ENCODE assay signal across 12 mouse cellular contexts in the genomic region with DNA sequence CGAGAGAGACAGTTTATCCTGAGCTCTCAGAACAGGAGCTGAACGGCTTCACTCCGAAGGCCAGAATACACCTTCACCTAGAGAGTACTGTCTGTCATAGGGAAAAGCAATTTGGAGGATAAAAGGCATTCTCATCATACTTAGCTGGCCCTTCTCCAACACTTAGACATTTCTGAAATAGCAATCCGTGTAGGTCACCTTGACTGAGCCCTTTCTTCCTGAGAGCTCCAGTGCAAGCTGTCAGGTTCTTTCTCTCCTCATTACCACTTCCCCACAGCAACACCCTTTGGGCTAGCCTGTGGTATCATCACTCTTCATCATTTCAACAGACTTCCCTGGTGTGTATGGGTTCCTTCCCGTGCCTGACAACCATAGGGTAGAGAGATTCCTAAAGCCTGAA. TPM values are rescaled to one million over a fixed set of nuclear protein-coding genes. Genes with fewer than 3 reads are reported as not detected.
A peak's percentile ranks its signal among the peaks of the same experiment; 100 is the strongest.
DNase-seq lines count a peak whose midpoint lies in the region; ATAC-seq and TF ChIP-seq lines count a peak whose summit lies in the region.
"Had no signal": no experiment of that assay in that cellular context is flagged by ENCODE, and none has a peak within 500 bp of the region (broad histone marks: within the 10 kb centered on the region; RNA-seq: fewer than 3 reads in every experiment).

No protein-coding gene starts in this region.

- H3K27ac ChIP-seq in kidney, embryonic 16.5 days (ENCODE audit: low read length) = peak overlapping the region; percentile 97
- peak overlapping the region; percentile 24; the same call in 1 of the 2 replicates for H3K27ac ChIP-seq in embryonic facial prominence, embryonic 12.5 days
- H3K27ac ChIP-seq in heart, embryonic 16.5 days (ENCODE audit: low read length) = peak overlapping the region; percentile 93
- H3K27ac ChIP-seq in small intestine, adult 2 months (ENCODE audit: insufficient read depth, low read depth, low read length) = 0 out of 2 replicates have a peak overlapping the region, but pooled peaks have one; percentile 10

- H3K27me3 ChIP-seq in kidney, embryonic 16.5 days (ENCODE audit: insufficient read depth, low read length) = no peaks in the 10 kb centered on the region
- no peaks in the 10 kb centered on the region for H3K27me3 ChIP-seq in embryonic facial prominence, embryonic 12.5 days
- H3K27me3 ChIP-seq in heart, embryonic 16.5 days (ENCODE audit: control insufficient read depth, insufficient read depth, low read length) = no peaks in the 10 kb centered on the region
- H3K27me3 ChIP-seq in small intestine, adult 2 months (ENCODE audit: control insufficient read depth, insufficient read depth, low read length) = no peaks in the 10 kb centered on the region
- H3K27me3 ChIP-seq: liver, embryonic 15.5 days had no signal

- no peak for ATAC-seq in kidney, embryonic 16.5 days (ENCODE audit: low FRiP score, low TSS enrichment)
- no peak for ATAC-seq in embryonic facial prominence, embryonic 12.5 days (ENCODE audit: insufficient number of reproducible peaks, insufficient read depth, low FRiP score, low TSS enrichment)
- ATAC-seq in heart, embryonic 16.5 days (replicated peaks; ENCODE audit: extremely low read depth, insufficient read depth, low FRiP score) = no peak
- no peak for ATAC-seq in megakaryocyte progenitor cell, adult 5-6 weeks (replicated peaks; ENCODE audit: poor library complexity)
- ATAC-seq: midbrain, embryonic 16.5 days had no signal

- TF ChIP-seq POLR2A in small intestine, adult 2 months (IDR thresholded peaks at IDR 0.05; ENCODE audit: low read depth, low read length) = no peak

- WGBS in kidney, embryonic 16.5 days = 89% methylated on average over 5 of the region's 5 CpGs
- WGBS in embryonic facial prominence, embryonic 12.5 days = 82% methylated on average over 5 of the region's 5 CpGs
- WGBS in heart, embryonic 16.5 days = 35% methylated on average over 5 of the region's 5 CpGs
- 84% methylated on average over 5 of the region's 5 CpGs for WGBS in small intestine, adult 2 months

- H3K4me3 ChIP-seq in kidney, embryonic 16.5 days (ENCODE audit: low read length) = no peak overlapping the region
- no peak overlapping the region for H3K4me3 ChIP-seq in embryonic facial prominence, embryonic 12.5 days
- no peak overlapping the region for H3K4me3 ChIP-seq in heart, embryonic 16.5 days (ENCODE audit: low read length)
- no peak overlapping the region for H3K4me3 ChIP-seq in small intestine, adult 2 months (ENCODE audit: low read depth, low read length)
- H3K4me3 ChIP-seq: liver, embryonic 15.5 days had no signal

- no peaks in the 10 kb centered on the region for H3K9me3 ChIP-seq in kidney, embryonic 16.5 days (ENCODE audit: low read length)
- H3K9me3 ChIP-seq in embryonic facial prominence, embryonic 12.5 days = no peaks in the 10 kb centered on the region
- H3K9me3 ChIP-seq in heart, embryonic 16.5 days (replicated peaks; ENCODE audit: control insufficient read depth, low read length) = no peaks in the 10 kb centered on the region
- H3K9me3 ChIP-seq: liver, embryonic 15.5 days had no signal

- no peak overlapping the region for H3K9ac ChIP-seq in kidney, embryonic 16.5 days (replicated peaks; ENCODE audit: low read length)
- no peak overlapping the region for H3K9ac ChIP-seq in embryonic facial prominence, embryonic 12.5 days
- no peak overlapping the region for H3K9ac ChIP-seq in heart, embryonic 16.5 days (ENCODE audit: low read length)
- H3K9ac ChIP-seq: liver, embryonic 15.5 days had no signal

- DNase-seq in kidney, adult 11 months = no peak
- no peak for DNase-seq in right cerebral cortex, adult 2 months (ENCODE audit: low spot score in 2 of 2)
- DNase-seq: cerebellum, postnatal 14 days; thymus, postnatal 36 days had no signal

- H3K36me3 ChIP-seq in kidney, embryonic 16.5 days (ENCODE audit: insufficient read depth, low read length) = no peaks in the 10 kb centered on the region
- H3K36me3 ChIP-seq in embryonic facial prominence, embryonic 12.5 days = no peaks in the 10 kb centered on the region
- no peaks in the 10 kb centered on the region for H3K36me3 ChIP-seq in heart, embryonic 16.5 days (ENCODE audit: control insufficient read depth, insufficient read depth)
- no peaks in the 10 kb centered on the region for H3K36me3 ChIP-seq in small intestine, adult 2 months (ENCODE audit: control insufficient read depth, insufficient read depth, low read length)
- H3K36me3 ChIP-seq: liver, embryonic 15.5 days had no signal

- no peak overlapping the region for H3K4me2 ChIP-seq in kidney, embryonic 16.5 days (replicated peaks; ENCODE audit: low read depth, low read length)
- H3K4me2 ChIP-seq in embryonic facial prominence, embryonic 12.5 days (replicated peaks) = no peak overlapping the region
- no peak overlapping the region for H3K4me2 ChIP-seq in heart, embryonic 16.5 days (ENCODE audit: low read depth, low read length)
- H3K4me2 ChIP-seq: liver, embryonic 15.5 days had no signal

- H3K4me1 ChIP-seq in kidney, embryonic 16.5 days (ENCODE audit: insufficient read depth, low read length) = peaks cover 46% of the 10 kb centered on the region
- peaks cover 18% of the 10 kb centered on the region for H3K4me1 ChIP-seq in embryonic facial prominence, embryonic 12.5 days
- peaks cover 51% of the 10 kb centered on the region for H3K4me1 ChIP-seq in heart, embryonic 16.5 days (ENCODE audit: control insufficient read depth, insufficient read depth, low read length)
- peaks cover 7% of the 10 kb centered on the region; the same call in 1 of the 2 replicates for H3K4me1 ChIP-seq in small intestine, adult 2 months (ENCODE audit: control insufficient read depth, insufficient read depth, insufficient read length, low read length)

- no peak for TF ChIP-seq CTCF in small intestine, adult 2 months (IDR thresholded peaks at IDR 0.05; ENCODE audit: extremely low read depth, insufficient read length, insufficient replicate concordance, low read depth, low read length)

RNA-seq across cellular contexts. Expression of a gene that starts 52.5 kb away (rescaled TPM):
- 0.96 and 1.1 TPM in 2 replicates for polyA plus RNA-seq in kidney, embryonic 16.5 days (2015; fragmentation: Nextera tagmentation; extraction: Ambion mirVana)
- polyA plus RNA-seq in embryonic facial prominence, embryonic 12.5 days (2016; fragmentation: Nextera tagmentation; extraction: Ambion mirVana) = 0.41 and 0.67 TPM in 2 replicates
- 0.66 and 0.75 TPM in 2 replicates for polyA plus RNA-seq in heart, embryonic 16.5 days (2015; fragmentation: Nextera tagmentation; extraction: Ambion mirVana)
- polyA plus RNA-seq in small intestine, adult 2 months (2012; rRNA removed) = 1.2 and 2.0 TPM in 2 replicates
- total RNA-seq in megakaryocyte progenitor cell, adult 5-6 weeks (2015) = 0.17 and 0.57 TPM in 2 replicates
- 0.10 and 0.29 TPM in 2 replicates for total RNA-seq in megakaryocyte progenitor cell, adult 5-6 weeks (2017)
- total RNA-seq: granulocyte monocyte progenitor cell, adult 5-6 weeks had no signal

Comparison
In these comparisons a context has a peak if more than half of its experiments do, and no peak if none do; other contexts are left out.
1. H3K27ac ChIP-seq: peak in every context shown above with its lines; median percentile 97 in kidney, embryonic 16.5 days; 93 in heart, embryonic 16.5 days; 24 in embryonic facial prominence, embryonic 12.5 days; 10 in small intestine, adult 2 months.